Mouse (Mus musculus): Measurements from ENCODE around the gene Pik3r2.

Pik3r2 gene

GRCm38 (mm10) chr8:70801156-70801555 lies 24.6 kb upstream of the Pik3r2 start:
- no peak for DNase-seq (ENCODE audit: low spot score)

- DNase-seq (ENCODE audit: low spot score): no peak
These were observed 24.1 kb upstream of the Pik3r2 start for GRCm38 (mm10) chr8:70800648-70801047.

- no peak for DNase-seq (ENCODE audit: low spot score)
These were observed 21.8 kb upstream of the Pik3r2 start for GRCm38 (mm10) chr8:70798281-70798680.

DNA sequence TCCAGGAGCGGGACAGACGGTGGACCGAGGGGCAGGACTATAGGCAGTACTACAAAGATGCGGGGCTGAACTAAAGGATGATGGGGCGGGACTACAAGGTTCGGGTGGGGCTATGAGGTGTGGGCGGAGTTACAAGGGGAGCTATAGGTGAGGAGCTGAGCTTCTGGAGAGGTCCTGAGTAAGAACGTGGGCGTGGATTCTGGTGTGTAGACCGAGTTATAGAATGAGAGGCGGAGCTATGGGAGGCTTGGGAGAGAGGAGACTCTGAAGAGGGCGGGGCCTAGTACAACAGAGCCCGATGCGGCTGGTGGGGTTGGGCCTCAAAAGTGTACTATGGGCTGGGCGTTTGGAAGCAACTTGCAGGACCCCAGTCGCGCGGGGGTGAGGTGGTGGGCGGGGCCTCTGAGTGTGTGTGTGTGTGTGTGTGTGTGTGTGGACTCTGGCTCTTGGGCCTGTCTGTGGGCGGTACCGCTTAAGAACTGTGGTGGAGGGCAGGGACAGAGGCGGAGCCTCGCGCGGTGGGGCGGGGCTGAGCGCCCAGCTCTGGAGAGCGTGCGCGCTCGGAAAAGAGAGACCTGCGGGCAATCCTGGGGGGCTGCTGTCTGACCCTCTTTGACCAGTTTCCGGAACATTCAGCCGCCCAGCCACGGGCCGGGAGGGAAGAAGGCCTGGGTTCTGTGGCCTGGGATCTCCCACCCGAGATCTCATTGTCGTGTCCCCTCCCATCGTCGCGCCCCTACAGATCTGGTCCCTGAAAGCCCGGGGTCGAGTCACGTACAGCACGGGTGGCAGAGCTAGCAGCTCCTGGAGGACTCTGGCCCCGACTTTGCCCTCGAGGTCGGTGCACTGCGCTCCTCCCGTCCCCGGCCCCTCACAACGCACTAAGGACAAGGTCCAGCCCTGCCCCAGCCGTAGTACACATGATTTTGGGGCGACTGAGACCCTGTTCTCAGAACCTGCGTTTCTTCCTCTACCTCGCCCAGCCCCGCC lies 20.9 kb upstream of the Pik3r2 start:
- peak; percentile 76 for DNase-seq (ENCODE audit: low spot score)

DNA sequence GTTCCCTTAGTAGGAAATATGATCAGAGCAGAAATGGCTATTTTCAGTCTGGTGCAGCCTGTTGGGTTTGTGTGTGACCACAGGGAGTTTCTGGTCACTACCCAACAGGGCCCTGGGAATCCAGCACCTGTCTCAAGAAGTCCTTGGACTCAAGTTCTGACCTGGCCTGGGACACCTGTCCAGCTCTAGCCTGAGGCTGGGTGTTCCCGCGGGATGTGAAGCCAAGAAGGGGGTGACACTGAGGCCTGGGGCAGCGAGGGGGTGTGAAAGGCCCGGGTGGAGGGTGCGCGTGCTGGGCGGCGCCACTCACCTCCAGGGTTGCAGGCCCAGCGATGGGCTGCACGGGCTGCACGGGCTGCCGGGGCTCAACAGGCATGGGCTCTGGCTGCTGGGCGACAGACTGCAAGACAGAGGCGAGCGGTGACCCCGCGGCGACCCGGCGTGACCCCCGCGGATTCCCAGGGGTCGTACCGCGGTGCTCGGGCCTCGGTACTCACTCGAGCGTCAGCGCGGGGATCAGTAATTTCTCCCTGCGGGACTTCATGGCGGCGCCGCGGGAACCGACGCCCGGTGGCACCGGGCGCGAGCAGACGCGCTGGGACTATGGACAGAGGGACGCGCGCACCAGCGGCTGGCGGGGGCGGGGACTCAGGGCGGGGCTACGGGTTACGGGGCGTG lies 20.0 kb upstream of the Pik3r2 start:
- no peak for DNase-seq (ENCODE audit: low spot score)

GRCm38 (mm10) chr8:70795370-70795769 lies 18.9 kb upstream of the Pik3r2 start:
- DNase-seq (ENCODE audit: low spot score): no peak

DNA sequence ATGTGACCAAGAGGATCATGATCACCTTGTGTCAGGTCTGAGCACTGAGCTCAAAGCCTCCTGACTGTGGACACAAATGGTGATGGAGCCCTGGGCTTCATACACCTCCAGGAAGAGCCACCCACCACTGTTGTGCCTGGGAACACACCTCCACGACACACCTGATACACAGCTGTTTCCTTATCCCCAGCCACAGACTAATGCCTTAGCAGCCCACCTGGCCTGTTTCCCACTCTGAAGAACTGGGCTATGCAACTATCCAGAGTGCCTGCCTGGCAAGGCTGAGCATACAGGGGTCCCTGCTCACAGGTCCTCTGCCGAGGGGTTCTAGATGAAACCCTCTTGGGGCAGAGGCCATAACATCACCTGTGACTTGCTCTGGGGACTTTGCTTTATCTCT lies 17.7 kb upstream of the Pik3r2 start:
- no peak for DNase-seq (ENCODE audit: low spot score)

GRCm38 (mm10) chr8:70792700-70793099 lies 16.2 kb upstream of the Pik3r2 start:
- no peak for DNase-seq (ENCODE audit: low spot score)

DNA sequence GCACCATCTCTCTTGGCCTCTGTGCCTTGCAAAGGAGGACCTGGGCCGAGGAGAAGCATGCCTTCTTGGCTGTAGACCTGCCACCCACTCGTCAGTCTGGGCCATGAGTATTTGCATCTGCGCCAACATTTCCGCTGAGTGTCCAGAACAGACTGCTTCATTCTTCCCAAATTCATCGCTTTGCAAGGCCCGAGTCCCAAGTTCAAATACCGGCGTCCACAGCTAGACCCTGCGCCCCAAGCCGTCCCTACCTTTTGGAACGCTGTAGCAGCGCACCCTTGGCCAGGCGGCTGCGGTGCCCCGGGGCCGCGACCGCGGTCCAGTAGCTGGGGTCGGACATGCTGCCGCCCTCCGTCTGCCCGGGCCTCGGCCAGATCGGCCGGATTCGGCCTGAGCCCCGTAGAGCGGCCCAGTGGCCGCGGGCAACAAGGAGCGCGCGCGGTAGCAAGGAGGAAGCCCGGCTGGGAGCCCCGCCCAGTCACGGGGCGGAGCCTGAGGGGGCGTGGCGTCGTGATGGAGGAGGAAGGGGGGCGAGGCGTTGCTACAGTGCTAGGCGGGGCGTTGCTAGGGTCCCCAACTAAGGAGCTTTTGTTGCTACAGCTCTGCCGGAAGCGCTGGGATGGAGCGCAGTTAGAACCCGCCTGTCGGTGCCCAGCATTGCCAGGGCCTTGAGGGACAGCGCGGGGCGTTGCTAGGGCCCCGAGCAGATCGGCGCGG lies 15.6 kb upstream of the Pik3r2 start:
- peak; percentile 99 for DNase-seq (ENCODE audit: low spot score)

GRCm38 (mm10) chr8:70791294-70791701 lies 14.8 kb upstream of the Pik3r2 start:
- no peak for DNase-seq (ENCODE audit: low spot score)

DNA sequence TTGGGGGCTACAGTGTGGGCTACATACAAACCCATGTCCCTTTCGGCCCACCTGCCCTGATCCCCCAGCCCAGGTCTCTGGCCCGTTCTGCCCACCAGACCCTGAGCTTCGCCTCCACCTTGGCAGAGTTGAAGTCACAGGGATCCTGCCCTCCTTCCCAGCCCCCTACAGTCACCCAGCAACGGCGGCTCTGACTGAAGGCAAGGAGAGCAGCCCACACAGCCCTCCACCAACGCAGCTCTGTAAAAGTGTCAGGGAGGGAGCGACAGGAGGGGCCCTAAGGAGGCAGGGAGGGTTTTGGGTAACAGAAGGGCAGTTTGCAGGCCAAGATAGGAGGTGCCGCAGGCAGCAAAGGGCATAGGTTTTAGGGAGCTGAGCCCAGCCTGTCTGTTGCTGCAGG lies 14.3 kb upstream of the Pik3r2 start:
- DNase-seq (ENCODE audit: low spot score): no peak

- no peak for DNase-seq (ENCODE audit: low spot score)
These were observed 12.5 kb upstream of the Pik3r2 start for GRCm38 (mm10) chr8:70789046-70789445.

DNA sequence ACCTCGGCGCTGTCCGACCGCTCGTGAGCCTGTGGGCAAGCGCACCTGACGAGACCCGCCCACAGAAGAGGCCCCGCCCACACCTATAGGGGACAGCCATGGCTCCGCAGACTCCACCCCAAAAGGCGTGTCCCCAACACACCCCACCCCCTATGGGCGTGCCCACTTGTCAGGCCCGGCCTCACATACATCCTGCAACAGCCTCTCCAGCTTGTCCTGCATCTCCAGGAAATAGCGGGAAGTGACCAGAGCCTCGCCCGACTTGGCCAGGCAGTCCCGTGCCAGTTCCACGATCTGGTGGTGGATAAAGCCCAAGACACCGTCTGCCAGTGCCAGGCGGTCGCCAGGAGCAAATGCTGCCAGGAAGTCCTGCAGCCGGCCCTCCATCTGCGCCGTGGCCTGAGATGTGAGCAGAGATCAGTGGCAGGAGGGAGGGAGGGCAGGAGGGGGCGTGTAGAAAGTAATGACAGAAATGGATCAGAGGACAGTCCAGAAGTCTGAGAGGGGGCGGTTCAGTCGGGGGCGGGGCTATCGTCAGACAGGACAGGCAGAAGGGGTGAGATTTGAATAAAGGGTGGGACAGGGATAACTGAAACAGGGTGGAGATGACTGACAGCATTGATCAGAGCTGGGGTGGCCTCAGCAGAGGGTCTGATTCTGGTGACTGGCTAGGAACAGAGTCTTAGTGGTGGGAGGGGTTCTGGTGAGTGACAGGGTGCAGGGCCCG lies 11.6 kb upstream of the Pik3r2 start:
- no peak for DNase-seq (ENCODE audit: low spot score)

- DNase-seq (ENCODE audit: low spot score): no peak
These were observed 10.5 kb upstream of the Pik3r2 start for GRCm38 (mm10) chr8:70787051-70787445.

DNA sequence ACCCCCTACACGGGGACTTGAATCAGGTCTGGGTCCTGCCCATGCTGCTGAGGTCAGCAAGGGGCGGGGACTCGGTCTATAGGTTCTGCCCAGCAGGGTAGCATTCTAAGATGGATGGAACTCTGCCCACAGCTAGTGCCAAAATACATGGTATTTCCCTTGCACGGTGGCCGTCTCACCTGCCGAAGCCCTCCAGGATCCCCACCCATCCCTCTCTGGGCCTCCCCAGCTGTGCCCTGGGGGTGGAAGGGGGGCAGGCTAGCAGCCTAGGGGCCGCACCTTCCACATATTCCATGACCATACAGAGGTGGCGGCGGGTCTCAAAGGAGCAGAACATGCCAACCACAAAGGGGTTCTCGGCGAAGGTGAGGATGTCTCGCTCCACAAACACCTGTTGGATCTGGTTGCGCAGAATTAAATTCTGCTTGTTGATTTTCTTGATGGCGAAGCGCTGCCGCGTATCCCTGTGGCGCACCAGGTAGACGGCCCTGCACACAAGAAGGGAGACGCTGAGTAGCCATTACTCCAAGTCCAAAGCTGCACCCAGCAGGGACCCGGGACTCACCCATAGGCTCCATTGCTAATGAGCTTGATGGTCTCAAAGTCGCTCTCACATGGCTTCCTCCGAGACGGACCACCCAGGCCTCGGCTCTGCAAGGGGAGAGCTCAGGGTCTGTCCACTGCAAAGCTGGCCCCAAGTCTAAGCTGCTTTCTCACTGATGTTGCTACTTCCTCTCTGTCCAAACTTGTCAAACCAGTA lies 10.0 kb upstream of the Pik3r2 start:
- DNase-seq (ENCODE audit: low spot score): no peak

DNA sequence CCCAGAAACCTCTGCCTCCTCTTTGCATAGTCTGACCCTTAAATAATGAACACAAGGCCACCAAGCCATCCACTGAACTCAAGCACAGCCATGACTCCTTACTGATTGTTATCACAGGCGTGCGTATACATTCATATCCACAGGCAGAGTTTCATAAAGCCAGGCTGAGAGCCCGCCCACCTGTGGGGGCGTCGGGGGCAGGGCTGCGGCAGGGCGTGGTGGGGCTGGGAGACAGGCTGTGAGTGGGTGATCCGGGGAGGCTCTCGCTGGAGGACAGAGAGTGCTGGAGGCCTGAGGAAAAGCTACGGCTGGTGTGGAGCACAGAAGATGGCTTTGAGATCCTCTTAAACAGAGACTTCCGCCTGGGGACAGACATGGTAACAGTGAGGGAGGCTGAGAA lies 3.6 kb upstream of the Pik3r2 start:
- DNase-seq (ENCODE audit: low spot score): no peak

DNA sequence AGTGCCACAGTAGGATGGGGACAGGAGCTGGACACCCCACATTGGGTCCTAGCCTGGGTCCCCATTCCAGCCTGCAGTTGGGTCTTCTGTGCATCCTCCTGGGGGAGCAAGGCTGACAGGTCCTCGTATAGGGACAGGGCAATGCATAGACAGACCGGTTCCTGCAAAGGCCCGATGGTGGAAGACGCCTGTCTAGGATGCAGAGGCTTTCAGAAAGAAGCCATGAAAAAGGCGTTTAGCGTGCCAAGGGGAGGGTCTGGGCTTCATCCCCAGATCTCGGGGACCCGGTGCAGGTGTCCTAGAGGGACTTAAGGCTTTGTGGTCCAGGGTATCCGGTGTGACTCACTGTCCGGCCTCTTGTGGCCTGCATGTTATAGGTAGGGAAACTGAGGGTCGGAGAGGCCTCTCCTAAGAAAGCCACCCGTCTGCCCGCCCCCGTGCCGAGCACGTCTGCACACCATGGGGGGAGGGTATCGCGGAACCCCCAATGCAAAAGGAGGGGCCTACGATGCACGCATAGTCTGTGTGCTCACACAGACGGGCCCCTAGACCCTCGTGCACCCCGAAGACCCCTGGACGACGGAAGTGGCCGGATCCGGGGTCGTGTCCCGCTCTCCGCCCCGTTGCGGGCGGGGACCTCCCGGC lies 540 bp downstream of the Pik3r2 start:
- no peak for DNase-seq (ENCODE audit: low spot score)

- no peak for DNase-seq (ENCODE audit: low spot score)
These were observed 1.3 kb downstream of the Pik3r2 start for GRCm38 (mm10) chr8:70775227-70775626.

- no peak for DNase-seq (ENCODE audit: low spot score)
These were observed 1.8 kb downstream of the Pik3r2 start for GRCm38 (mm10) chr8:70774740-70775139.

- DNase-seq (ENCODE audit: low spot score): peak; percentile 74
These were observed 2.7 kb downstream of the Pik3r2 start for GRCm38 (mm10) chr8:70773833-70774232.

DNA sequence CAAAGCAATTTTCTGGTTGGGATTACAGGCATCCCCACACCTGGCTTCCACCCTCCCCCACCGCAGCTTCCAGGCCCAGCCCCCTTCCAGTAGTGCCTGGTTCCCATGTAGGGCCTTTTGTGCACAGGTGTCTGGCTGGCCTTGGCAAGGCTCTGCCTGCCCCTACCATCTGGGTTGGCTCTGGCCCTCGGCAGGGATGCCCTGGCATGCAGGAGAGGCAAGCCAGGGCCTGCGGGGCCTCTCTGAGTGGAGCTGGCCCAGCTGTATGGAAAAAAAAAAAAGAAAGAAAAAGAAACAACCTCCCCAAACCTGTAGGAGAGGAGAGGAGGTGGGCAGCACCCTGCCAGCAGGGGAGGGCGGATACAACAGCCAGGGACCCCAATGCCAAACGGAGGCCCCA lies 3.1 kb downstream of the Pik3r2 start:
- no peak for DNase-seq (ENCODE audit: low spot score)

All from ovary, postnatal 14 days (tissue).